Mouse (Mus musculus) lung, embryonic 14.5 days (tissue): Measurements from ENCODE around the gene Orai2. TPM values are rescaled to one million over a fixed set of nuclear protein-coding genes. Genes with fewer than 3 reads are reported as not detected.
"Not testable (repeated sequence)": the region's sequence is repeated elsewhere in the genome, so short reads cannot be mapped to it uniquely, and the experiment has no call there.

Source experiments
- ATAC-seq: fragments of 200-750 bp; cut with Nextera tagmentation; 2 replicates; pipeline ENCODE4 v1.8.0; 2017; ENCODE audit warnings: mild to moderate bottlenecking, moderate TSS enrichment, moderate library complexity; ENCODE audit not compliant: insufficient read depth
- DNase-seq: peaks from one replicate; pipeline ENCODE4 v3.0.0-alpha.2; 2015
- H3K27ac ChIP-seq: fragments of 300-500 bp; sonication (generic); 2 replicates; pipeline ENCODE4 v1.5.1; 2014; ENCODE audit warnings: low read depth, mild to moderate bottlenecking, moderate library complexity
- H3K27me3 ChIP-seq: fragments of 300-500 bp; sonication (generic); 2 replicates; pipeline ENCODE4 v1.6.1; 2014; ENCODE audit warnings: low read length, control low read depth; ENCODE audit not compliant: insufficient read depth
- H3K36me3 ChIP-seq: fragments of 300-500 bp; sonication (generic); 2 replicates; pipeline ENCODE4 v1.6.1; 2014; ENCODE audit warnings: control low read depth; ENCODE audit not compliant: insufficient read depth
- H3K4me1 ChIP-seq: fragments of 300-500 bp; sonication (generic); 2 replicates; pipeline ENCODE4 v1.6.1; 2014; ENCODE audit warnings: antibody characterized with exemption, control low read depth; ENCODE audit not compliant: insufficient read depth
- H3K4me2 ChIP-seq: fragments of 300-500 bp; sonication (generic); 2 replicates; pipeline ENCODE4 v1.6.1; 2014; ENCODE audit warnings: mild to moderate bottlenecking
- H3K4me3 ChIP-seq: fragments of 300-500 bp; sonication (generic); 2 replicates; pipeline ENCODE4 v1.5.1; 2014; ENCODE audit warnings: low read depth, low read length
- H3K9ac ChIP-seq: fragments of 300-500 bp; sonication (generic); 2 replicates; pipeline ENCODE4 v1.6.1; 2014
- H3K9me3 ChIP-seq: fragments of 300-500 bp; sonication (generic); 2 replicates; pipeline ENCODE4 v1.6.1; 2016; ENCODE audit warnings: low read depth, low read length, control low read depth
- CTCF ChIP-seq: IDR thresholded peaks from 2 replicates; pipeline ENCODE4 v1.5.1; 2016; ENCODE audit warnings: antibody characterized with exemption, low read depth
- WGBS: fragments of 180-500 bp; shearing (Covaris S2); extraction: QIAGEN DNeasy Blood & Tissue Kit; methylation state at CpG from one replicate; pipeline ENCODE4 v1.1.7; 2014; 5-methylcytosine and 5-hydroxymethylcytosine counted together
- polyA plus RNA-seq: library from polyadenylated mRNA; unstranded; fragments of >200 nt; fragmentation: Nextera tagmentation; extraction: Ambion mirVana; gene quantifications from 2 replicates; pipeline ENCODE4 v1.2.1, GENCODE M21; 2014

Orai2 gene
- polyA plus RNA-seq, 1 experiment from 2014 or later: 7.1 TPM

- no peak for ATAC-seq
- no peaks in the 10 kb centered on the region; the same call in 1 of the 2 replicates for H3K9me3 ChIP-seq
- H3K36me3 ChIP-seq: no peaks in the 10 kb centered on the region
- no peaks in the 10 kb centered on the region for H3K27me3 ChIP-seq
- H3K4me3 ChIP-seq: no peak overlapping the region
- no peak for DNase-seq
- H3K4me2 ChIP-seq: no peak overlapping the region
- no peak for TF ChIP-seq CTCF
- no peak overlapping the region for H3K27ac ChIP-seq
- no peak overlapping the region for H3K9ac ChIP-seq
- WGBS: 75% methylated on average over 11 of the region's 11 CpGs
- no peaks in the 10 kb centered on the region for H3K4me1 ChIP-seq
Measured at GRCm38 (mm10) chr5:136163807-136164474, 6.6 kb downstream of the Orai2 start.

- DNase-seq, H3K4me3 ChIP-seq, H3K27ac ChIP-seq, ATAC-seq, H3K27me3 ChIP-seq, H3K4me2 ChIP-seq, H3K9ac ChIP-seq, H3K9me3 ChIP-seq, H3K4me1 ChIP-seq, H3K36me3 ChIP-seq: not testable (repeated sequence)
- WGBS: 89% methylated on average over 11 of the region's 12 CpGs
Measured at GRCm38 (mm10) chr5:136160084-136160483, 10.4 kb downstream of the Orai2 start.

- no peak overlapping the region for H3K4me3 ChIP-seq
- H3K4me2 ChIP-seq: no peak overlapping the region
- WGBS: 71% methylated on average over 5 of the region's 5 CpGs
- H3K27me3 ChIP-seq: no peaks in the 10 kb centered on the region
- ATAC-seq: no peak
- DNase-seq: no peak
- H3K9ac ChIP-seq: no peak overlapping the region
- H3K9me3 ChIP-seq: no peaks in the 10 kb centered on the region
- H3K27ac ChIP-seq: no peak overlapping the region
- TF ChIP-seq CTCF: no peak
- no peaks in the 10 kb centered on the region for H3K36me3 ChIP-seq
- H3K4me1 ChIP-seq: no peaks in the 10 kb centered on the region
Measured at GRCm38 (mm10) chr5:136155399-136155798, 15.1 kb downstream of the Orai2 start.

- H3K27ac ChIP-seq: no peak overlapping the region
- DNase-seq: no peak
- TF ChIP-seq CTCF: no peak
- no peak for ATAC-seq
- no peaks in the 10 kb centered on the region for H3K36me3 ChIP-seq
- 74% methylated on average over 8 of the region's 8 CpGs for WGBS
- no peaks in the 10 kb centered on the region for H3K4me1 ChIP-seq
- H3K4me2 ChIP-seq: no peak overlapping the region
- H3K27me3 ChIP-seq: no peaks in the 10 kb centered on the region
- H3K4me3 ChIP-seq: no peak overlapping the region
- H3K9me3 ChIP-seq: no peaks in the 10 kb centered on the region
- no peak overlapping the region for H3K9ac ChIP-seq
Measured at GRCm38 (mm10) chr5:136152365-136152764, 18.1 kb downstream of the Orai2 start.

- not testable (repeated sequence) for H3K36me3 ChIP-seq, H3K4me3 ChIP-seq, H3K9ac ChIP-seq, ATAC-seq, H3K4me2 ChIP-seq, H3K4me1 ChIP-seq, H3K27ac ChIP-seq, DNase-seq, H3K27me3 ChIP-seq, H3K9me3 ChIP-seq
- WGBS: 66% methylated on average over 5 of the region's 5 CpGs
Measured at GRCm38 (mm10) chr5:136149134-136149576, 21.4 kb downstream of the Orai2 start.

GRCm38 (mm10) chr5:136147704-136148103, 22.8 kb downstream of the Orai2 start:
- no peaks in the 10 kb centered on the region for H3K27me3 ChIP-seq
- DNase-seq (no peak), ATAC-seq (no peak)
- H3K9me3 ChIP-seq: no peaks in the 10 kb centered on the region
- H3K4me2 ChIP-seq: no peak overlapping the region
- TF ChIP-seq CTCF: no peak
- H3K36me3 ChIP-seq: no peaks in the 10 kb centered on the region
- no peak overlapping the region for H3K9ac ChIP-seq
- no peak overlapping the region for H3K4me3 ChIP-seq
- no peaks in the 10 kb centered on the region for H3K4me1 ChIP-seq
- H3K27ac ChIP-seq: no peak overlapping the region
- 69% methylated on average over 8 of the region's 8 CpGs for WGBS

- Histone ChIP-seq H3K27ac (no peak overlapping the region), H3K4me3 (no peak overlapping the region), H3K4me1 (no peaks in the 10 kb centered on the region), H3K36me3 (peaks cover 5% of the 10 kb centered on the region; the same call in 1 of the 2 replicates), H3K9ac (no peak overlapping the region), H3K27me3 (no peaks in the 10 kb centered on the region), H3K4me2 (no peak overlapping the region), H3K9me3 (no peaks in the 10 kb centered on the region)
- DNase-seq (no peak), ATAC-seq (no peak)
- no peak for TF ChIP-seq CTCF
- WGBS: 82% methylated on average over 1 of the region's 1 CpGs
Measured at GRCm38 (mm10) chr5:136146936-136147335, 23.6 kb downstream of the Orai2 start.
